Mouse (Mus musculus) left cerebral cortex, postnatal 4 days (tissue): ENCODE measurements around the gene Cadm1. TPM values are rescaled to one million over a fixed set of nuclear protein-coding genes. Genes with fewer than 3 reads are reported as not detected.

Experiments
- DNase-seq: peaks from one replicate; pipeline ENCODE4 v3.0.0-alpha.2; 2022
- intact Hi-C: fragments of 180-260 bp; cut with DNase I; formaldehyde crosslinking; loops from one replicate; pipeline ENCODE4 v1.15.1; 2025
- total RNA-seq, 2 experiments: library from RNA; stranded (reverse); gene quantifications; 2 replicates each; pipeline ENCODE4 v1.2.3; 2021

Cadm1 gene
- total RNA-seq, 2 experiments from 2014 or later, result 235 to 290 TPM

- DNase-seq, result no peak
These were observed 198.9 kb downstream of the Cadm1 start for GRCm38 (mm10) chr9:47728852-47729251.

GRCm38 (mm10) chr9:47730247-47730646, 200.3 kb downstream of the Cadm1 start:
- no peak for DNase-seq
- intact Hi-C loops, result no loop called here

More at GRCm38 (mm10) chr9:47728852-47729251, 198.9 kb downstream of the Cadm1 start:
- intact Hi-C loops, result no loop called here

- DNase-seq, result no peak
- intact Hi-C loops, result no loop called here
These were observed 203.9 kb downstream of the Cadm1 start for GRCm38 (mm10) chr9:47733780-47734451.

- DNase-seq, result no peak
- intact Hi-C loops, result no loop called here
These were observed 204.9 kb downstream of the Cadm1 start for GRCm38 (mm10) chr9:47734905-47735304.

- DNase-seq, result no peak
- intact Hi-C loops, result no loop called here
These were observed 208.8 kb downstream of the Cadm1 start for GRCm38 (mm10) chr9:47738799-47739198.

- intact Hi-C loops, result no loop called here
- DNase-seq, result no peak
These were observed 209.3 kb downstream of the Cadm1 start for GRCm38 (mm10) chr9:47739276-47739675.

- intact Hi-C loops, result no loop called here
- DNase-seq, result peak; percentile 53
These were observed 211.8 kb downstream of the Cadm1 start for GRCm38 (mm10) chr9:47741751-47742150.

GRCm38 (mm10) chr9:47744916-47745315, 214.9 kb downstream of the Cadm1 start:
- intact Hi-C loops, result no loop called here
- DNase-seq, result no peak

GRCm38 (mm10) chr9:47745716-47746115, 215.7 kb downstream of the Cadm1 start:
- intact Hi-C loops, result no loop called here
- DNase-seq, result no peak

GRCm38 (mm10) chr9:47749160-47749559, 219.2 kb downstream of the Cadm1 start:
- intact Hi-C loops, result no loop called here
- DNase-seq, result no peak

- intact Hi-C loops, result no loop called here
- DNase-seq, result no peak
These were observed 222.5 kb downstream of the Cadm1 start for GRCm38 (mm10) chr9:47752516-47752915.

- intact Hi-C loops, result no loop called here
These were observed 223.2 kb downstream of the Cadm1 start for GRCm38 (mm10) chr9:47753127-47753526.

GRCm38 (mm10) chr9:47755119-47755518, 225.1 kb downstream of the Cadm1 start:
- DNase-seq, result no peak
- intact Hi-C loops, result no loop called here

More at GRCm38 (mm10) chr9:47753127-47753526, 223.2 kb downstream of the Cadm1 start:
- peak; percentile 52 for DNase-seq

- DNase-seq, result no peak
- intact Hi-C loops, result no loop called here
These were observed 227.8 kb downstream of the Cadm1 start for GRCm38 (mm10) chr9:47757798-47758197.

- no peak for DNase-seq
- intact Hi-C loops, result no loop called here
These were observed 228.3 kb downstream of the Cadm1 start for GRCm38 (mm10) chr9:47758320-47758719.

GRCm38 (mm10) chr9:47759807-47760206, 229.8 kb downstream of the Cadm1 start:
- intact Hi-C loops, result no loop called here
- peak; percentile 64 for DNase-seq

GRCm38 (mm10) chr9:47761601-47762000, 231.6 kb downstream of the Cadm1 start:
- intact Hi-C loops, result no loop called here
- DNase-seq, result no peak

- peak; percentile 51 for DNase-seq
- intact Hi-C loops, result no loop called here
These were observed 232.9 kb downstream of the Cadm1 start for GRCm38 (mm10) chr9:47762913-47763312.

GRCm38 (mm10) chr9:47764920-47765319, 234.9 kb downstream of the Cadm1 start:
- DNase-seq, result no peak
- intact Hi-C loops, result no loop called here

GRCm38 (mm10) chr9:47765323-47765722, 235.3 kb downstream of the Cadm1 start:
- no peak for DNase-seq
- intact Hi-C loops, result no loop called here

GRCm38 (mm10) chr9:47766342-47766741, 236.4 kb downstream of the Cadm1 start:
- DNase-seq, result no peak
- intact Hi-C loops, result no loop called here

GRCm38 (mm10) chr9:47770836-47771235, 240.9 kb downstream of the Cadm1 start:
- DNase-seq, result no peak
- intact Hi-C loops, result no loop called here

- intact Hi-C loops, result no loop called here
- no peak for DNase-seq
These were observed 242.0 kb downstream of the Cadm1 start for GRCm38 (mm10) chr9:47771953-47772352.
